In the genomic region with DNA sequence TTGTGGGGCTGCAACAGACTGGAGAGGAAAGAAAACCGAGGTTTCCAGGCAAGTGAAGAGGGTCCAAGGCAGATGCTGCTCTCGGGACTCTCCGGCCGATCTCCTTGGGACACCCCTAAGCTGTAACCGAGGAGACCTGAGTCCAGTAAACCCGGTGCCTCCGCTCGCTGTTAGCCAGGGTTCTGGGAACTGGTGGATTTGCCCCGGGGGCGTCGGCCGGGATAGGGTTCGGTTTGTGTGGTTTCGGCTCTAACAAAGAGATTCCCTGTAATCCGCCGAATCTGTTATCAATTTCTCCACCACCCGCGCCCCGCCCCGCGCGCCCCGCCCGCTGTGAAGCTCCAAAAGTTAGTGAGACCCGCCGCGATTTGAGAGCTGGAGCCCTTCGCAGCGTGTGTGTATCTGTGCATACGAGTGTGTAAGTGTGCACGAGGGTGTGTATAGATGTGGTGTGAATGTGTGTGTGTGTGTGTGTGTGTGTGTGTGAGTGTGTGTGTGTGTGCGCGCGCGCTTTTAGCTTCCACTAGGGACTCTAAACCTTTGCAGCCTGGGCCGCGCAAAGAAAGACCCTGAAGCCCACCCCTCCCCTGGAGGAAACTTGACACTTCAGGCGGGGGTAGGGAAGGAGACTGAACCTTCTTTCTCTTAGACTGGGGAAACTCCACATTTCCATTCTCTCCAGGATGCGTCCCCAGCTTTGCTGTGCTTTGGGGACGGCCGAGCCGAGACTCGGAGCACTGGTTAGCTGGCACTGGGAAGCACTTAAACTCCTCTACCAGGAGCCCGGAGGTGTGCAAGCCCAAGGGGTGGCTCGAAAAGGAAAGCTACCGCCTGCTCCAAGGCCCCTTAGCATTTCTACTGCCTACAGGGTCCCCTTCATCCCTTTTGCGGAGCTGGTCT, we compare ENCODE assay signal across 8 mouse cellular contexts. TPM values are rescaled to one million over a fixed set of nuclear protein-coding genes. Genes with fewer than 3 reads are reported as not detected.
DNase-seq lines count a peak whose midpoint lies in the region; ATAC-seq and TF ChIP-seq lines count a peak whose summit lies in the region.

No protein-coding gene starts in this region.

- peaks cover 22% of the 10 kb centered on the region; the same call in 1 of the 2 replicates for H3K27me3 ChIP-seq in kidney, postnatal 0 days (ENCODE audit: insufficient read depth, low read length)
- H3K27me3 ChIP-seq in forebrain, embryonic 11.5 days (ENCODE audit: control insufficient read depth, insufficient read depth, low read length), result peaks cover 25% of the 10 kb centered on the region
- H3K27me3 ChIP-seq in hindbrain, embryonic 15.5 days, result peaks cover 16% of the 10 kb centered on the region
- peaks cover 13% of the 10 kb centered on the region for H3K27me3 ChIP-seq in midbrain, embryonic 11.5 days (ENCODE audit: control insufficient read depth, insufficient read depth, low read length)

- DNase-seq in kidney, postnatal 0 days (ENCODE audit: low spot score), result peak; percentile 53
- DNase-seq in kidney, adult 18-20 months, result no peak
- DNase-seq in adrenal gland, adult 2 months, result peak; percentile 55
- peak; percentile 81 for DNase-seq in forebrain, embryonic 11.5 days (ENCODE audit: low spot score)
- DNase-seq in midbrain, embryonic 11.5 days (ENCODE audit: low spot score, missing footprints), result peak; percentile 98
- no peak for DNase-seq in spleen, postnatal 4 days (ENCODE audit: low spot score in 2 of 2)

- H3K9me3 ChIP-seq in kidney, postnatal 0 days (replicated peaks; ENCODE audit: low read length), result no peaks in the 10 kb centered on the region
- no peaks in the 10 kb centered on the region for H3K9me3 ChIP-seq in forebrain, embryonic 11.5 days (ENCODE audit: control insufficient read depth, low read length)
- H3K9me3 ChIP-seq in hindbrain, embryonic 15.5 days, result no peaks in the 10 kb centered on the region
- no peaks in the 10 kb centered on the region for H3K9me3 ChIP-seq in midbrain, embryonic 11.5 days (ENCODE audit: control insufficient read depth, low read length)

- no peak overlapping the region for H3K27ac ChIP-seq in kidney, postnatal 0 days
- H3K27ac ChIP-seq in forebrain, embryonic 11.5 days (ENCODE audit: low read depth, low read length), result no peak overlapping the region; the same call in 1 of the 2 replicates
- H3K27ac ChIP-seq in hindbrain, embryonic 15.5 days (replicated peaks), result peak overlapping the region; percentile 71
- H3K27ac ChIP-seq in midbrain, embryonic 11.5 days (ENCODE audit: low read depth, low read length), result peak overlapping the region; percentile 74

- 2% methylated on average over 47 of the region's 47 CpGs for WGBS in kidney, postnatal 0 days
- under 1% methylated on average over 47 of the region's 47 CpGs for WGBS in forebrain, embryonic 11.5 days
- WGBS in hindbrain, embryonic 15.5 days, result under 1% methylated on average over 47 of the region's 47 CpGs
- WGBS in midbrain, embryonic 11.5 days, result under 1% methylated on average over 47 of the region's 47 CpGs

- H3K4me2 ChIP-seq in kidney, postnatal 0 days (ENCODE audit: low read length), result peak overlapping the region; percentile 63
- H3K4me2 ChIP-seq in forebrain, embryonic 11.5 days (ENCODE audit: low read depth, low read length, severe bottlenecking), result peak overlapping the region; percentile 60
- H3K4me2 ChIP-seq in hindbrain, embryonic 15.5 days, result peak overlapping the region; percentile 90
- peak overlapping the region; percentile 95 for H3K4me2 ChIP-seq in midbrain, embryonic 11.5 days

- ATAC-seq in kidney, postnatal 0 days (replicated peaks; ENCODE audit: low FRiP score, low read depth), result no peak
- peak; percentile 26; the same call in 1 of the 2 replicates for ATAC-seq in forebrain, embryonic 11.5 days (replicated peaks; ENCODE audit: low FRiP score)
- no peak; the same call in 1 of the 2 replicates for ATAC-seq in hindbrain, embryonic 15.5 days (ENCODE audit: low FRiP score, low read depth)
- peak; percentile 51 for ATAC-seq in midbrain, embryonic 11.5 days (ENCODE audit: low FRiP score)
- no peak for ATAC-seq in inflammation-experienced regulatory T-cells, adult 6 months

- TF ChIP-seq CTCF in kidney, postnatal 0 days (IDR thresholded peaks at IDR 0.05; ENCODE audit: low read depth), result no peak

- peak overlapping the region; percentile 41 for H3K4me3 ChIP-seq in kidney, postnatal 0 days (replicated peaks; ENCODE audit: low read depth, low read length)
- H3K4me3 ChIP-seq in forebrain, embryonic 11.5 days (ENCODE audit: low read depth, low read length), result peak overlapping the region; percentile 35
- peak overlapping the region; percentile 62 for H3K4me3 ChIP-seq in hindbrain, embryonic 15.5 days
- peak overlapping the region; percentile 70 for H3K4me3 ChIP-seq in midbrain, embryonic 11.5 days (ENCODE audit: low read depth, low read length)

- H3K4me1 ChIP-seq in kidney, postnatal 0 days (replicated peaks; ENCODE audit: insufficient read depth, low read length), result peaks cover 9% of the 10 kb centered on the region; the same call in 1 of the 2 replicates
- H3K4me1 ChIP-seq in forebrain, embryonic 11.5 days (replicated peaks; ENCODE audit: control insufficient read depth, insufficient read depth, low read length), result peaks cover 11% of the 10 kb centered on the region; the same call in 1 of the 2 replicates
- H3K4me1 ChIP-seq in hindbrain, embryonic 15.5 days (replicated peaks), result peaks cover 60% of the 10 kb centered on the region
- H3K4me1 ChIP-seq in midbrain, embryonic 11.5 days (ENCODE audit: control insufficient read depth, insufficient read depth, low read length), result peaks cover 29% of the 10 kb centered on the region

- 0 out of 2 replicates have a peak, but pooled peaks cover 2% of the 10 kb centered on the region for H3K36me3 ChIP-seq in kidney, postnatal 0 days (ENCODE audit: insufficient read depth, low read length)
- no peaks in the 10 kb centered on the region for H3K36me3 ChIP-seq in forebrain, embryonic 11.5 days (ENCODE audit: control insufficient read depth, insufficient read depth, low read length)
- H3K36me3 ChIP-seq in hindbrain, embryonic 15.5 days, result no peaks in the 10 kb centered on the region
- H3K36me3 ChIP-seq in midbrain, embryonic 11.5 days (ENCODE audit: control insufficient read depth, insufficient read depth, low read length), result no peaks in the 10 kb centered on the region

- peak overlapping the region; percentile 50 for H3K9ac ChIP-seq in kidney, postnatal 0 days (ENCODE audit: low read depth, low read length)
- peak overlapping the region; percentile 53 for H3K9ac ChIP-seq in forebrain, embryonic 11.5 days (ENCODE audit: low read length)
- H3K9ac ChIP-seq in hindbrain, embryonic 15.5 days, result peak overlapping the region; percentile 45
- H3K9ac ChIP-seq in midbrain, embryonic 11.5 days (ENCODE audit: low read length), result peak overlapping the region; percentile 87

RNA-seq across cellular contexts. Expression of gene Wnt5a, which starts 5.1 kb away (rescaled TPM):
- 23.3 and 25.7 TPM in 2 replicates for polyA plus RNA-seq in kidney, postnatal 0 days (2015; fragmentation: Nextera tagmentation; extraction: Ambion mirVana)
- 10 to 100 TPM; 35.0 to 51.3 TPM for total RNA-seq in adrenal gland, adult 2 months (2021)
- polyA plus RNA-seq in adrenal gland, adult 2 months (2012; rRNA removed), result 79.8 and 92.9 TPM in 2 replicates
- 15.3 and 17.3 TPM in 2 replicates for polyA plus RNA-seq in forebrain, embryonic 11.5 days (2014; fragmentation: Nextera tagmentation; extraction: Ambion mirVana)
- polyA plus RNA-seq in hindbrain, embryonic 15.5 days (2015; fragmentation: Nextera tagmentation; extraction: Ambion mirVana), result 23.6 and 26.6 TPM in 2 replicates
- 27.8 and 31.3 TPM in 2 replicates for polyA plus RNA-seq in midbrain, embryonic 11.5 days (2014; fragmentation: Nextera tagmentation; extraction: Ambion mirVana)
- not detected for polyA plus RNA-seq in inflammation-experienced regulatory T-cells, adult 6 months (2017; shearing (Covaris generic))

Comparison
In these comparisons a context has a peak if more than half of its experiments do, and no peak if none do; other contexts are left out.
1. DNase-seq: peak in kidney, postnatal 0 days (single experiment), adrenal gland, adult 2 months (single experiment), forebrain, embryonic 11.5 days (single experiment) and midbrain, embryonic 11.5 days (single experiment); none in kidney, adult 18-20 months (single experiment) and spleen, postnatal 4 days (0 of 2).
2. ATAC-seq: peak in forebrain, embryonic 11.5 days (single experiment) and midbrain, embryonic 11.5 days (single experiment); none in kidney, postnatal 0 days (single experiment), hindbrain, embryonic 15.5 days (single experiment) and inflammation-experienced regulatory T-cells, adult 6 months (single experiment).
3. H3K27ac ChIP-seq: peak in hindbrain, embryonic 15.5 days (single experiment) and midbrain, embryonic 11.5 days (single experiment); none in kidney, postnatal 0 days (single experiment) and forebrain, embryonic 11.5 days (single experiment).
4. RNA of gene Wnt5a, which starts 5.1 kb away (polyA plus RNA-seq): 79.8 to 92.9 TPM in adrenal gland, adult 2 months, 27.8 to 31.3 TPM in midbrain, embryonic 11.5 days, 23.6 to 26.6 TPM in hindbrain, embryonic 15.5 days, 23.3 to 25.7 TPM in kidney, postnatal 0 days and 15.3 to 17.3 TPM in forebrain, embryonic 11.5 days; not detected in inflammation-experienced regulatory T-cells, adult 6 months; every median in the first group is over 10 times any median in the second.
5. Peak in every context shown above with its lines, with median percentiles within 50 percentile points of each other: H3K4me2 ChIP-seq, H3K4me3 ChIP-seq and H3K9ac ChIP-seq.